Mouse (Mus musculus) lung, postnatal 0 days (tissue): ENCODE measurements around the gene Tbx2. TPM values are rescaled to one million over a fixed set of nuclear protein-coding genes. Genes with fewer than 3 reads are reported as not detected.

ENCODE experiments used
- ATAC-seq: fragments of 200-750 bp; cut with Nextera tagmentation; 2 replicates; pipeline ENCODE4 v1.8.0; 2017; ENCODE audit warnings: moderate library complexity
- DNase-seq: peaks from one replicate; pipeline ENCODE4 v3.0.0-alpha.2; 2016; ENCODE audit warnings: low spot score
- H3K27ac ChIP-seq: fragments of 300-500 bp; sonication (generic); 2 replicates; pipeline ENCODE4 v1.5.1; 2014; ENCODE audit warnings: antibody characterized with exemption, mild to moderate bottlenecking, low read length, mixed read lengths
- H3K27me3 ChIP-seq: fragments of 300-500 bp; sonication (generic); replicated peaks from 2 replicates; pipeline ENCODE4 v1.6.1; 2014; ENCODE audit warnings: low read length, mixed read lengths; ENCODE audit not compliant: insufficient read depth
- H3K36me3 ChIP-seq: fragments of 300-500 bp; sonication (generic); 2 replicates; pipeline ENCODE4 v1.6.1; 2014; ENCODE audit warnings: low read length, mixed read lengths; ENCODE audit not compliant: insufficient read depth
- H3K4me1 ChIP-seq: fragments of 300-500 bp; sonication (generic); 2 replicates; pipeline ENCODE4 v1.6.1; 2014; ENCODE audit warnings: antibody characterized with exemption, low read depth, low read length, mixed read lengths; ENCODE audit not compliant: insufficient read depth
- H3K4me2 ChIP-seq: fragments of 300-500 bp; sonication (generic); replicated peaks from 2 replicates; pipeline ENCODE4 v1.6.1; 2014; ENCODE audit warnings: low read depth, mild to moderate bottlenecking, low read length, moderate library complexity, mixed read lengths
- H3K4me3 ChIP-seq: fragments of 300-500 bp; sonication (generic); 2 replicates; pipeline ENCODE4 v1.5.1; 2014; ENCODE audit warnings: low read depth, low read length
- H3K9ac ChIP-seq: fragments of 300-500 bp; sonication (generic); replicated peaks from 2 replicates; pipeline ENCODE4 v1.6.1; 2014; ENCODE audit warnings: low read depth, mild to moderate bottlenecking
- H3K9me3 ChIP-seq: fragments of 300-500 bp; sonication (generic); 2 replicates; pipeline ENCODE4 v1.6.1; 2016; ENCODE audit warnings: low read length, mixed read lengths
- CTCF ChIP-seq: IDR thresholded peaks from 2 replicates; pipeline ENCODE4 v1.5.1; 2016; ENCODE audit warnings: antibody characterized with exemption, mild to moderate bottlenecking
- EP300 ChIP-seq: IDR thresholded peaks from 2 replicates; pipeline ENCODE4 v1.6.1; 2016; ENCODE audit warnings: antibody characterized with exemption, mild to moderate bottlenecking, control low read depth
- WGBS: fragments of 180-500 bp; shearing (Covaris S2); extraction: QIAGEN DNeasy Blood & Tissue Kit; methylation state at CpG from one replicate; pipeline ENCODE4 v1.1.7; 2014; 5-methylcytosine and 5-hydroxymethylcytosine counted together
- polyA plus RNA-seq: library from polyadenylated mRNA; unstranded; fragments of >200 nt; fragmentation: Nextera tagmentation; extraction: Ambion mirVana; gene quantifications from 2 replicates; pipeline ENCODE4 v1.2.1, GENCODE M21; 2015

Gene Tbx2
- polyA plus RNA-seq, 1 experiment from 2014 or later, result 43.6 TPM

DNA sequence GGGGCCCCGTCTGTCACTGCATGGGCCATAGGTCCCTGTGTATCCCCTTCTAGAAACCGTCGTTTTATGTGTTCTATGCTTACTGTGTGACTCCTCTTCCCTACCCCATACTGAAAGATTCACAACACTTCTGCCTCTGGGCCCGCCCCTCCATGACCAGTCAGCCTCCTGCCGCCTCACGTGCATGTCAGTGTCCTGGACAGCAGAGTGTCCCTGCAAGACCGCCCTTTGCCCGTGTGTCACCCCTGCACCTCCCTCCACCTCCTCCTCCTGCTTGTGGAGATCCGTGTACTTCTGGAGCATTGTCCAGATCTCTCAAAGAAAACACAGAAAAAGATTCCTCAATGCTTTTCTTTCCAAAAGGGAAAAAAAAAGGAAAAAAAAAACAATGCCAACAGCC, 10.7 kb upstream of the Tbx2 start:
- H3K9me3 ChIP-seq, result no peaks in the 10 kb centered on the region
- no peaks in the 10 kb centered on the region for H3K27me3 ChIP-seq
- H3K36me3 ChIP-seq, result no peaks in the 10 kb centered on the region
- H3K4me2 ChIP-seq, result no peak overlapping the region
- DNase-seq, result no peak
- H3K27ac ChIP-seq, result no peak overlapping the region
- no peak for ATAC-seq
- WGBS, result 74% methylated on average over 9 of the region's 9 CpGs
- no peak overlapping the region for H3K4me3 ChIP-seq
- TF ChIP-seq CTCF (no peak), EP300 (no peak)
- peaks cover 3% of the 10 kb centered on the region; the same call in 1 of the 2 replicates for H3K4me1 ChIP-seq
- no peak overlapping the region for H3K9ac ChIP-seq

DNA sequence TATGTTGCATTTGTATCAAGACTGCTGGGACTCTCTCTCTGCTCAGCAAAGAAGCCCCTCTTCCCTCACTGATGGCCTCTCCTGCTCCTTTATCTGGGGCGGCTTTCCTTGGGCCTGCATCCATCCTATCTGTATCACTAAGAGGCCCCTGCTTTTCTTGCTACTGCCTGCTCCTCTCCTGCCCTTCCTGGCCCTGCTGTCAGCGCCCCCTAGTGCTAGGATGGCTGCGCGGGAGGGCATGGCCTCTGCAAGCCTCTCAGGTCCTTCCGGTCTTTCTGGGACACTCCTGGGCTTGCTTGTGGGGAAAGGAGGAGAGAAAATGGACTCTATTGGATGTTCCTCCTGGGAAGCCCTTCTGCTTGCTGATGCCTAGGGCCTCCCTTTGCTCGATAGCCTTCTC, 9.2 kb upstream of the Tbx2 start:
- no peaks in the 10 kb centered on the region for H3K9me3 ChIP-seq
- ATAC-seq (peak; percentile 71), DNase-seq (peak; percentile 88)
- no peaks in the 10 kb centered on the region for H3K27me3 ChIP-seq
- H3K27ac ChIP-seq, result no peak overlapping the region
- H3K36me3 ChIP-seq, result no peaks in the 10 kb centered on the region
- no peak overlapping the region for H3K9ac ChIP-seq
- no peak overlapping the region for H3K4me3 ChIP-seq
- WGBS, result 10% methylated on average over 6 of the region's 6 CpGs
- H3K4me1 ChIP-seq, result peaks cover 3% of the 10 kb centered on the region; the same call in 1 of the 2 replicates
- H3K4me2 ChIP-seq, result no peak overlapping the region
- no peak for TF ChIP-seq EP300
- peak; percentile 98 for TF ChIP-seq CTCF

DNA sequence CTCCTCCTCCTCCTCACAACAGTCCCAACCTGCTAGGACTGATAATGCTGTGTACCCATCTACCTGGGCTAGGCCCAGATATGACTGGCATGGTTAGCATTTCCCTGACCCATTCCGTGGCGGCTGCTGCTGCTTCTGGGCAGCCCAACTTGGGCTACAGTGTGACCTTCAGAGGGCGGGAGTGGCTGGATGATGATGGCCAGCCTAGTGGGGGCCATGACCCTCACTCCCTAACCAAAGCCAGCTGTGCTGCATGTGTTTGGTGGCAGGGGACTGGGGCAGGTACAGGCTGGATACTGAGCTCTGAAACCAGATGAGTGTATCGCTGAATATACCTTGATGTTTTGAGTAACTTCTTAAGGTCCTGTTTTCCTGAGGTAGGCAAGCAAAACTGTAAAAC, 8.6 kb upstream of the Tbx2 start:
- Histone ChIP-seq H3K9ac (no peak overlapping the region), H3K4me1 (peaks cover 3% of the 10 kb centered on the region; the same call in 1 of the 2 replicates), H3K9me3 (no peaks in the 10 kb centered on the region), H3K36me3 (no peaks in the 10 kb centered on the region), H3K4me2 (no peak overlapping the region), H3K27me3 (no peaks in the 10 kb centered on the region; the same call in 1 of the 2 replicates), H3K27ac (no peak overlapping the region), H3K4me3 (no peak overlapping the region)
- no peak for DNase-seq
- TF ChIP-seq EP300, result no peak
- no peak for TF ChIP-seq CTCF
- ATAC-seq, result no peak
- WGBS, result 88% methylated on average over 4 of the region's 4 CpGs

DNA sequence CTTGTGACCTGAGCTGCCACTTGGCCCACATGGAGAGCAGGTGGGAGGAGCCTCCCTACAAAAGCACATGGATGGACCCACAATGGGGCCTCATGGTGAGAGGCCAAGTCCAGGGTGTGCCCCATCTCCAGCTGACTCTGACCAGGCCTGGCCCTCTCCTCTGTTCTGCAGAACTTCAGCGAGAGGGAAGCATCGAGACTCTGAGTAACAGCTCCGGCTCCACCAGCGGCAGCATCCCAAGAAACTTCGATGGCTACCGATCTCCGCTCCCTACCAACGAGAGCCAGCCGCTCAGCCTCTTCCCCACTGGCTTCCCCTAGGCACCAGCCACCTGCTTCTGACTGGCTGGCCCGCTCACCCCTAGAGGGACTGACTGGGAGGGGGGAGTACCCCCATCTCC, 7.3 kb upstream of the Tbx2 start:
- H3K4me2 ChIP-seq, result no peak overlapping the region
- H3K36me3 ChIP-seq, result no peaks in the 10 kb centered on the region
- TF ChIP-seq CTCF, result no peak
- no peak for TF ChIP-seq EP300
- WGBS, result 77% methylated on average over 9 of the region's 10 CpGs
- no peak overlapping the region for H3K9ac ChIP-seq
- peaks cover 7% of the 10 kb centered on the region for H3K4me1 ChIP-seq
- no peaks in the 10 kb centered on the region; the same call in 1 of the 2 replicates for H3K27me3 ChIP-seq
- DNase-seq, result no peak
- H3K4me3 ChIP-seq, result no peak overlapping the region
- no peak for ATAC-seq
- H3K9me3 ChIP-seq, result no peaks in the 10 kb centered on the region
- H3K27ac ChIP-seq, result no peak overlapping the region

DNA sequence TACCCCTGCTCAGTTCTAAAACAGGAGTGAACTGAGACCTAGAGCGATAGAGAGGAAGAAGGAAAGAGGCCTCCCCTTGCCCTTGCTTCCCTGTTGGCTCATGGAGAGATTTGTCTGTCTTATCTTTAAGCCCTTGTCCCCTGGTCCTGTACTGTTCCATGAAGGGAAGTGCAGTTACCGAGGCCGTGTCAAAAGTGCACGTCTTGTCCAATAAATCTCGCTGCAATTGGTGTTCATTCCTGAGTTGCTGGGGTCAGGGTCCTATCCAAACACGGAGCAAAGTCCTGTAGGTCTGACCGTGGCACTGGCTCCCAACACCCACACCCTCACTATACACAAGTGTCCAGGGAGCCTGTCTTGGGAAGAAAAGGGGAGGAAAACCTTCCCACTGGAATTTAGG, 6.5 kb upstream of the Tbx2 start:
- 0 out of 2 replicates have a peak overlapping the region, but pooled peaks have one; percentile 47 for H3K27ac ChIP-seq
- peaks cover 15% of the 10 kb centered on the region for H3K4me1 ChIP-seq
- no peak overlapping the region for H3K4me3 ChIP-seq
- H3K4me2 ChIP-seq, result no peak overlapping the region
- no peak overlapping the region for H3K9ac ChIP-seq
- no peak for ATAC-seq
- 44% methylated on average over 7 of the region's 7 CpGs for WGBS
- peaks cover 3% of the 10 kb centered on the region; the same call in 1 of the 2 replicates for H3K27me3 ChIP-seq
- DNase-seq, result no peak
- H3K9me3 ChIP-seq, result no peaks in the 10 kb centered on the region
- no peaks in the 10 kb centered on the region for H3K36me3 ChIP-seq
- TF ChIP-seq CTCF (no peak), EP300 (no peak)

DNA sequence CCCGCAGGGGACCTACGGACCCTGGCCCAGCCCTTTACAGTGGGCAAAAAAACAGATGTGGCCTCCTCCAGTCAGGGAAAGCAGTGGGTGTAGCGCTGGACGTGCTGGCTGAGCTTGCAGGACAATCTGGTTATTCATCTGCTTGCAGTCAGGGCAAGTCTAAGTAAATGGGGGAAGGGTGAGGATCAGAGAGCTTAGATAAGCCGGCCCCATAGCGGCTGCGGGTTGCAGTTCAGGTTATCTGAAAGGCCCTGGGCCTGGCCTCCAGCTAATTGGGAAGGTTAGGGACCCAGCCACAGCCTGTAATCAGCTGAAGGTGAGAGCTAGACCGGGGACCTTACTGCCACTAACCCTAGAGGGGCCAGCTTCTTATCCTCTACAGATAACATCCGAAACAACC, 5.0 kb upstream of the Tbx2 start:
- Histone ChIP-seq H3K36me3 (no peaks in the 10 kb centered on the region), H3K9me3 (no peaks in the 10 kb centered on the region), H3K4me2 (no peak overlapping the region), H3K9ac (no peak overlapping the region), H3K27me3 (peaks cover 6% of the 10 kb centered on the region; the same call in 1 of the 2 replicates), H3K27ac (peak overlapping the region; percentile 47; the same call in 1 of the 2 replicates), H3K4me3 (no peak overlapping the region), H3K4me1 (peaks cover 15% of the 10 kb centered on the region)
- DNase-seq (no peak), ATAC-seq (no peak)
- whole genome bisulfite sequencing, result 39% methylated on average over 9 of the region's 9 CpGs
- TF ChIP-seq CTCF, result no peak
- no peak for TF ChIP-seq EP300
